Mouse (Mus musculus) midbrain, embryonic 16.5 days (tissue): ENCODE results near the gene Glmp. TPM values are rescaled to one million over a fixed set of nuclear protein-coding genes. Genes with fewer than 3 reads are reported as not detected.

ENCODE experiments used
- ATAC-seq: fragments of 200-750 bp; cut with Nextera tagmentation; 2 replicates; pipeline ENCODE4 v1.8.0; 2017; ENCODE audit warnings: moderate TSS enrichment
- H3K27ac ChIP-seq: fragments of 300-500 bp; sonication (generic); 2 replicates; pipeline ENCODE4 v1.5.1; 2014; ENCODE audit warnings: mild to moderate bottlenecking, low read length, mixed read lengths
- H3K27me3 ChIP-seq: fragments of 300-500 bp; sonication (generic); 2 replicates; pipeline ENCODE4 v1.6.1; 2014; ENCODE audit warnings: low read depth, low read length, mixed read lengths; ENCODE audit not compliant: control insufficient read depth, insufficient read depth
- H3K36me3 ChIP-seq: fragments of 300-500 bp; sonication (generic); 2 replicates; pipeline ENCODE4 v1.6.1; 2014; ENCODE audit warnings: mild to moderate bottlenecking, low read length, moderate library complexity, mixed read lengths; ENCODE audit not compliant: control insufficient read depth, insufficient read depth
- H3K4me1 ChIP-seq: fragments of 300-500 bp; sonication (generic); 2 replicates; pipeline ENCODE4 v1.6.1; 2014; ENCODE audit warnings: mild to moderate bottlenecking, low read length, mixed read lengths; ENCODE audit not compliant: control insufficient read depth, insufficient read depth
- H3K4me2 ChIP-seq: fragments of 300-500 bp; sonication (generic); 2 replicates; pipeline ENCODE4 v1.6.1; 2014; ENCODE audit warnings: mild to moderate bottlenecking, low read length, mixed read lengths
- H3K4me3 ChIP-seq: fragments of 300-500 bp; sonication (generic); 2 replicates; pipeline ENCODE4 v1.5.1; 2014; ENCODE audit warnings: low read depth, mild to moderate bottlenecking, low read length, moderate library complexity, mixed read lengths
- H3K9ac ChIP-seq: fragments of 300-500 bp; sonication (generic); 2 replicates; pipeline ENCODE4 v1.6.1; 2014; ENCODE audit warnings: low read depth, low read length, mixed read lengths
- H3K9me3 ChIP-seq: fragments of 300-500 bp; sonication (generic); replicated peaks from 2 replicates; pipeline ENCODE4 v1.6.1; 2014; ENCODE audit warnings: mild to moderate bottlenecking, low read length, mixed read lengths; ENCODE audit not compliant: control insufficient read depth, poor library complexity, severe bottlenecking
- WGBS: fragments of 180-500 bp; shearing (Covaris S2); extraction: QIAGEN DNeasy Blood & Tissue Kit; methylation state at CpG from one replicate; pipeline ENCODE4 v1.1.7; 2014; 5-methylcytosine and 5-hydroxymethylcytosine counted together
- polyA plus RNA-seq: library from polyadenylated mRNA; unstranded; fragments of >200 nt; fragmentation: Nextera tagmentation; extraction: Ambion mirVana; gene quantifications from 2 replicates; pipeline ENCODE4 v1.2.1, GENCODE M21; 2015

Glmp gene
- polyA plus RNA-seq, 1 experiment from 2014 or later: 107 TPM

- ATAC-seq: no peak
- H3K4me2 ChIP-seq: no peak overlapping the region
- no peak overlapping the region for H3K4me3 ChIP-seq
- H3K27ac ChIP-seq: no peak overlapping the region
- no peaks in the 10 kb centered on the region for H3K27me3 ChIP-seq
- peaks cover 70% of the 10 kb centered on the region for H3K36me3 ChIP-seq
- H3K9ac ChIP-seq: no peak overlapping the region
- H3K4me1 ChIP-seq: no peaks in the 10 kb centered on the region
- 91% methylated on average over 9 of the region's 9 CpGs for WGBS
- no peaks in the 10 kb centered on the region for H3K9me3 ChIP-seq
Observed at GRCm38 (mm10) chr3:88352907-88353306, 28.1 kb downstream of the Glmp start.

- no peak for ATAC-seq
- no peak overlapping the region for H3K4me3 ChIP-seq
- H3K27me3 ChIP-seq: no peaks in the 10 kb centered on the region
- no peak overlapping the region for H3K27ac ChIP-seq
- H3K36me3 ChIP-seq: peaks cover 68% of the 10 kb centered on the region
- H3K4me2 ChIP-seq: no peak overlapping the region
- WGBS: 94% methylated on average over 8 of the region's 8 CpGs
- H3K9me3 ChIP-seq: no peaks in the 10 kb centered on the region
- H3K4me1 ChIP-seq: no peaks in the 10 kb centered on the region
- no peak overlapping the region for H3K9ac ChIP-seq
Observed at GRCm38 (mm10) chr3:88354396-88355165, 29.8 kb downstream of the Glmp start.

- no peak for ATAC-seq
- H3K9ac ChIP-seq: no peak overlapping the region
- H3K27ac ChIP-seq: no peak overlapping the region
- no peaks in the 10 kb centered on the region for H3K4me1 ChIP-seq
- H3K4me2 ChIP-seq: no peak overlapping the region
- 67% methylated on average over 5 of the region's 5 CpGs for WGBS
- no peaks in the 10 kb centered on the region for H3K9me3 ChIP-seq
- H3K4me3 ChIP-seq: no peak overlapping the region
- H3K36me3 ChIP-seq: peaks cover 51% of the 10 kb centered on the region
- H3K27me3 ChIP-seq: no peaks in the 10 kb centered on the region
Observed at GRCm38 (mm10) chr3:88359584-88359983, 34.8 kb downstream of the Glmp start.

GRCm38 (mm10) chr3:88359989-88360388 is 35.2 kb downstream of the Glmp start:
- Histone ChIP-seq H3K9me3 (no peaks in the 10 kb centered on the region), H3K27me3 (no peaks in the 10 kb centered on the region), H3K27ac (no peak overlapping the region), H3K9ac (no peak overlapping the region), H3K4me2 (no peak overlapping the region), H3K4me1 (no peaks in the 10 kb centered on the region), H3K4me3 (no peak overlapping the region), H3K36me3 (peaks cover 47% of the 10 kb centered on the region)
- 78% methylated on average over 3 of the region's 3 CpGs for WGBS
- ATAC-seq: no peak

- no peak overlapping the region for H3K4me2 ChIP-seq
- no peak overlapping the region for H3K4me3 ChIP-seq
- no peak overlapping the region for H3K27ac ChIP-seq
- no peaks in the 10 kb centered on the region for H3K9me3 ChIP-seq
- 81% methylated on average over 5 of the region's 6 CpGs for WGBS
- peaks cover 4% of the 10 kb centered on the region; the same call in 1 of the 2 replicates for H3K27me3 ChIP-seq
- no peak for ATAC-seq
- H3K36me3 ChIP-seq: peaks cover 43% of the 10 kb centered on the region
- no peak overlapping the region for H3K9ac ChIP-seq
- no peaks in the 10 kb centered on the region for H3K4me1 ChIP-seq
Observed at GRCm38 (mm10) chr3:88361096-88361495, 36.3 kb downstream of the Glmp start.

GRCm38 (mm10) chr3:88361612-88362313 is 36.9 kb downstream of the Glmp start:
- Histone ChIP-seq H3K27me3 (peaks cover 4% of the 10 kb centered on the region; the same call in 1 of the 2 replicates), H3K36me3 (peaks cover 43% of the 10 kb centered on the region), H3K4me2 (no peak overlapping the region), H3K27ac (peak overlapping the region; percentile 8; the same call in 1 of the 2 replicates), H3K4me3 (no peak overlapping the region), H3K4me1 (no peaks in the 10 kb centered on the region), H3K9me3 (no peaks in the 10 kb centered on the region), H3K9ac (no peak overlapping the region)
- ATAC-seq: no peak
- WGBS: 92% methylated on average over 2 of the region's 2 CpGs

- Histone ChIP-seq H3K4me1 (no peaks in the 10 kb centered on the region), H3K27me3 (peaks cover 4% of the 10 kb centered on the region; the same call in 1 of the 2 replicates), H3K4me2 (no peak overlapping the region), H3K9me3 (no peaks in the 10 kb centered on the region), H3K4me3 (no peak overlapping the region), H3K9ac (no peak overlapping the region), H3K27ac (no peak overlapping the region), H3K36me3 (peaks cover 31% of the 10 kb centered on the region)
- no peak for ATAC-seq
- 53% methylated on average over 4 of the region's 4 CpGs for WGBS
Observed at GRCm38 (mm10) chr3:88363700-88364099, 38.9 kb downstream of the Glmp start.

GRCm38 (mm10) chr3:88364337-88364736 is 39.5 kb downstream of the Glmp start, which contains the start of gene Paqr6:
Gene Paqr6 (plus strand): TSS chr3:88364584.
- H3K27ac ChIP-seq: no peak within 1 kb of the TSS

More at GRCm38 (mm10) chr3:88364337-88364736, 39.5 kb downstream of the Glmp start, which contains the start of gene Paqr6:
- 4% methylated on average over 16 of the region's 16 CpGs for WGBS
- H3K27me3 ChIP-seq: peaks cover 4% of the 10 kb centered on the region; the same call in 1 of the 2 replicates
- H3K4me3 ChIP-seq: no peak within 1 kb of the TSS
- no peak for ATAC-seq
- no peaks in the 10 kb centered on the region for H3K9me3 ChIP-seq
- no peak within 1 kb of the TSS for H3K9ac ChIP-seq
- no peak within 1 kb of the TSS for H3K4me2 ChIP-seq
- no peaks in the 10 kb centered on the region for H3K4me1 ChIP-seq
- peaks cover 28% of the 10 kb centered on the region for H3K36me3 ChIP-seq
